Mouse (Mus musculus) ES-Bruce4 (cell line): ENCODE results near the gene Lrrc36. TPM values are rescaled to one million over a fixed set of nuclear protein-coding genes. Genes with fewer than 3 reads are reported as not detected.

Experiments
- H3K27ac ChIP-seq: 2 replicates; pipeline ENCODE4 v1.5.1; 2012; ENCODE audit warnings: low read length, inconsistent platforms; ENCODE audit not compliant: insufficient read depth
- H3K27me3 ChIP-seq: 2 replicates; pipeline ENCODE4 v1.6.1; 2012; ENCODE audit warnings: mild to moderate bottlenecking, low read length, inconsistent platforms; ENCODE audit not compliant: control insufficient read depth, poor library complexity, insufficient read depth, severe bottlenecking
- H3K36me3 ChIP-seq: 2 replicates; pipeline ENCODE4 v1.6.1; 2012; ENCODE audit warnings: inconsistent platforms, mild to moderate bottlenecking, low read length, moderate library complexity; ENCODE audit not compliant: control insufficient read depth, poor library complexity, insufficient read depth, severe bottlenecking
- H3K4me1 ChIP-seq: one replicate; pipeline ENCODE4 v1.8.1; 2011; ENCODE audit warnings: low read length; ENCODE audit not compliant: control insufficient read depth, insufficient read depth
- H3K4me3 ChIP-seq: 2 replicates; pipeline ENCODE4 v1.5.1; 2011; ENCODE audit warnings: low read depth, mild to moderate bottlenecking, low read length
- H3K9ac ChIP-seq: 2 replicates; pipeline ENCODE4 v1.6.1; 2012; ENCODE audit warnings: low read depth, mild to moderate bottlenecking, inconsistent platforms; ENCODE audit not compliant: poor library complexity, severe bottlenecking
- H3K9me3 ChIP-seq: replicated peaks from 2 replicates; pipeline ENCODE4 v1.6.1; 2012; ENCODE audit warnings: mild to moderate bottlenecking, low read length, inconsistent platforms; ENCODE audit not compliant: control insufficient read depth, poor library complexity, insufficient read depth, severe bottlenecking
- CTCF ChIP-seq: IDR thresholded peaks from one replicate; pipeline ENCODE4 v1.8.1; 2011; ENCODE audit warnings: low read depth, low read length
- EP300 ChIP-seq: IDR thresholded peaks from 2 replicates; pipeline ENCODE4 v1.6.1; 2011; ENCODE audit warnings: low read depth, low read length; ENCODE audit not compliant: insufficient read depth
- POLR2A ChIP-seq: IDR thresholded peaks from one replicate; pipeline ENCODE4 v1.8.1; 2011; ENCODE audit warnings: low read length; ENCODE audit not compliant: insufficient read depth
- polyA plus RNA-seq: library from polyadenylated mRNA; stranded (reverse); fragments of >200 nt; gene quantifications from 2 replicates; pipeline ENCODE4 v1.2.4, GENCODE M21; 2011; ENCODE audit warnings: low read depth; ENCODE audit not compliant: missing spikeins, insufficient read depth, insufficient read length

Lrrc36 gene
- polyA plus RNA-seq, 1 experiment: 1.3 TPM

- H3K9ac ChIP-seq: no peak overlapping the region
- no peak for TF ChIP-seq EP300
- TF ChIP-seq CTCF: no peak
- no peak for TF ChIP-seq POLR2A
- H3K27ac ChIP-seq: no peak overlapping the region
- no peaks in the 10 kb centered on the region for H3K27me3 ChIP-seq
- H3K4me3 ChIP-seq: no peak overlapping the region
- no peaks in the 10 kb centered on the region for H3K9me3 ChIP-seq
- H3K36me3 ChIP-seq: no peaks in the 10 kb centered on the region
- H3K4me1 ChIP-seq: no peaks in the 10 kb centered on the region
These were observed 33.1 kb upstream of the Lrrc36 start for GRCm38 (mm10) chr8:105380308-105380707.

DNA sequence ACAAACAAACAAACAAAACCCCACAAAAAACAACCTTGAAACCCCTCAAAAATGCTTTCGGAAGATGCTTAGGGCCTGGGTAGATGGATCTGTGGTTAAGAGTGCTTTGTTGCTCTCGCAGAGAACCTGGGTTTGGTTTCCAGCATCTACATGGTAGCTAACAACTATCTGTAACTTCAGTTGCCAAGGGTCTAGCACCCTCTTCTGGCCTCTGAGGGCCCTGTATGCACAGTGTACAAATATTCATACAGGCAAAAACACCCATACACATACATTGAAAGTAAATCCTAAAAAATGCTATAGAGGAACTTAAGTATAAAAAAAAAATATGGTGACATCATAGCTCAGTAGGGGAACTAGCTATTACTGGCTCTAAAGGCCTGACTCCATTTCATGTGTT is 29.3 kb upstream of the Lrrc36 start:
- no peaks in the 10 kb centered on the region for H3K9me3 ChIP-seq
- H3K27me3 ChIP-seq: no peaks in the 10 kb centered on the region
- H3K9ac ChIP-seq: no peak overlapping the region
- H3K4me3 ChIP-seq: no peak overlapping the region
- H3K27ac ChIP-seq: no peak overlapping the region
- TF ChIP-seq POLR2A (no peak), CTCF (no peak), EP300 (no peak)
- no peaks in the 10 kb centered on the region for H3K36me3 ChIP-seq
- no peaks in the 10 kb centered on the region for H3K4me1 ChIP-seq

- Histone ChIP-seq H3K27me3 (no peaks in the 10 kb centered on the region), H3K27ac (no peak overlapping the region), H3K4me1 (no peaks in the 10 kb centered on the region), H3K9ac (no peak overlapping the region), H3K4me3 (no peak overlapping the region), H3K9me3 (no peaks in the 10 kb centered on the region), H3K36me3 (no peaks in the 10 kb centered on the region)
- TF ChIP-seq POLR2A (no peak), CTCF (no peak)
These were observed 26.2 kb upstream of the Lrrc36 start for GRCm38 (mm10) chr8:105387151-105387550.

DNA sequence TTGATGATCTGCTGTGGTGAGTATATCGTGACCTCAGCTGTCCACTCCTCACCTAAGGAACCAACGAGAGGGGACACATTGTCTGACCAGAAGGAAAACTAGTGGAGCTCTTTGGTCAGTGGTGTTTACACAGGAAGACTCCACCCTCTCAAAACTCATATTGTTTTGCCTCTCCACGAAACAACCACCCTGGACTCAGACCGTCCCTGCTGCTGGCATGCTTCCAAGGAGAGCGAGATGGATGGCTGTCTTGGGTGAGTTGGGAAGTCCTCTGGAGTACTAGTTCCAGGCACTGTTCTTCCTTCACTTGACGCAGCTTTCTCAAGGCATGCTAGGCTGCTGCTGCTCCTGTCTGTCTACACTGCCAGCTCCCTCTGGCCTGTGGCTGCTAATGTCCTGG is 24.3 kb upstream of the Lrrc36 start:
- Histone ChIP-seq H3K4me1 (no peaks in the 10 kb centered on the region), H3K27me3 (no peaks in the 10 kb centered on the region), H3K9ac (no peak overlapping the region), H3K36me3 (no peaks in the 10 kb centered on the region), H3K9me3 (no peaks in the 10 kb centered on the region), H3K27ac (no peak overlapping the region), H3K4me3 (no peak overlapping the region)
- TF ChIP-seq EP300 (no peak), CTCF (no peak), POLR2A (no peak)

- H3K9ac ChIP-seq: no peak overlapping the region
- no peaks in the 10 kb centered on the region for H3K4me1 ChIP-seq
- H3K36me3 ChIP-seq: no peaks in the 10 kb centered on the region
- H3K9me3 ChIP-seq: no peaks in the 10 kb centered on the region
- no peak overlapping the region for H3K4me3 ChIP-seq
- TF ChIP-seq EP300: no peak
- TF ChIP-seq CTCF: no peak
- TF ChIP-seq POLR2A: no peak
- no peaks in the 10 kb centered on the region for H3K27me3 ChIP-seq
- H3K27ac ChIP-seq: no peak overlapping the region
These were observed 20.1 kb upstream of the Lrrc36 start for GRCm38 (mm10) chr8:105393089-105393787.

GRCm38 (mm10) chr8:105393915-105394314 is 19.5 kb upstream of the Lrrc36 start:
- no peaks in the 10 kb centered on the region for H3K36me3 ChIP-seq
- H3K4me1 ChIP-seq: no peaks in the 10 kb centered on the region
- no peak overlapping the region for H3K27ac ChIP-seq
- no peak overlapping the region for H3K9ac ChIP-seq
- H3K4me3 ChIP-seq: no peak overlapping the region
- no peaks in the 10 kb centered on the region for H3K27me3 ChIP-seq
- no peaks in the 10 kb centered on the region for H3K9me3 ChIP-seq
- TF ChIP-seq POLR2A: no peak
- TF ChIP-seq CTCF: no peak
- TF ChIP-seq EP300: no peak
